ENCODE assay signal across 17 mouse cellular contexts in genomic region chr15:67422277-67422953, GRCm38 (mm10).
"Had no signal": no experiment of that assay in that cellular context is flagged by ENCODE, and none has a peak within 500 bp of the region (broad histone marks: within the 10 kb centered on the region; RNA-seq: fewer than 3 reads in every experiment).

No protein-coding gene starts in this region.

- H3K36me3 ChIP-seq: liver, embryonic 13.5 days; lung, embryonic 15.5 days; midbrain, embryonic 15.5 days; neural tube, embryonic 12.5 days; stomach, embryonic 15.5 days had no signal

- H3K27me3 ChIP-seq: liver, embryonic 13.5 days; lung, embryonic 15.5 days; megakaryocyte, embryonic 14.5 days; midbrain, embryonic 15.5 days; neural tube, embryonic 12.5 days; stomach, embryonic 15.5 days had no signal

- H3K9me3 ChIP-seq: liver, embryonic 13.5 days; lung, embryonic 15.5 days; megakaryocyte, embryonic 14.5 days; midbrain, embryonic 15.5 days; neural tube, embryonic 12.5 days; stomach, embryonic 15.5 days had no signal

- H3K4me3 ChIP-seq: liver, embryonic 13.5 days; lung, embryonic 15.5 days; megakaryocyte, embryonic 14.5 days; midbrain, embryonic 15.5 days; neural tube, embryonic 12.5 days; stomach, embryonic 15.5 days had no signal

- H3K4me2 ChIP-seq: liver, embryonic 13.5 days; lung, embryonic 15.5 days; midbrain, embryonic 11.5 days; midbrain, embryonic 15.5 days; neural tube, embryonic 12.5 days; stomach, embryonic 15.5 days had no signal

- ATAC-seq: liver, postnatal 0 days; midbrain, embryonic 15.5 days had no signal

- H3K4me1 ChIP-seq: lung, embryonic 15.5 days; midbrain, embryonic 15.5 days; neural tube, embryonic 12.5 days; stomach, embryonic 15.5 days had no signal

- H3K27ac ChIP-seq: liver, embryonic 13.5 days; lung, embryonic 15.5 days; macrophage; midbrain, embryonic 15.5 days; neural tube, embryonic 12.5 days; stomach, embryonic 15.5 days had no signal

- H3K9ac ChIP-seq: liver, embryonic 13.5 days; liver, postnatal 0 days; lung, embryonic 15.5 days; midbrain, embryonic 15.5 days; neural tube, embryonic 12.5 days; stomach, embryonic 15.5 days had no signal

- DNase-seq: kidney, adult 8-10 months; kidney, postnatal 25 days; left cerebral cortex, postnatal 4 days; liver; liver, embryonic 13.5 days; liver, postnatal 0 days; lung, postnatal 14 days; right cerebral cortex, postnatal 14 days; thymus, adult 2 months; thymus, postnatal 25 days had no signal
